Mouse (Mus musculus): Measurements from ENCODE around the gene Retreg1. TPM values are rescaled to one million over a fixed set of nuclear protein-coding genes. Genes with fewer than 3 reads are reported as not detected.
A peak's percentile ranks its signal among the peaks of the same experiment; 100 is the strongest.

Gene Retreg1
- total and polyA plus RNA-seq, 3 experiments, result 17.5 to 28.7 (median 19.0) TPM

DNA sequence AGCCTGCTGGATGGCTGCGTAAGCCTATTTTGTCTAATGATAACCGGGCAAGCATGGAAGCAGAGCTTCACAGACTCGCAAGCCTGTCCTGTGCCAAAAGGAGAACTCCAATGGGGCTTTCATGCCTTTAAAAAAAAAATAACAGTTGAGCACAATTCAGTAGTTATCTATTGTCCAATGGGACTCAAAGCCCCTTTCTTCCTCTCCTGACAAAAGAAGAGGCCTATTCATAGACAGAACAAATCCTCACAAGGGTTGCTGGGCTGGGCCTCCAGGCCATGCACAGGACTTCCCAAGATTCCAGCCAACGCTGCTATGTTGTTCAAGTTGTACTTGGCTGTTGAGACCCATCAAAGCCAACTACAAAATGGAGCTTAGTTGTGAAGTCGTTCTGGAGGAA, 56.0 kb downstream of the Retreg1 start:
- in situ Hi-C loops (cut with MboI; ENCODE audit: low pct_ligation_motif_present, low pct_unique_long_range_greater_than_20kb, low sequenced_read_pairs), result no loop called here
- Histone ChIP-seq H3K4me1 (ENCODE audit: control insufficient read depth in 1 of 2, insufficient read depth in 2 of 2) (peaks cover 17 to 56% of the 10 kb centered on the region in 2 experiments), H3K27me3 (replicated peaks) (no peaks in the 10 kb centered on the region), H3K27ac (ENCODE audit: insufficient read depth, low read depth) (no peak overlapping the region), H3K9me3 (replicated peaks; ENCODE audit: low read length) (no peaks in the 10 kb centered on the region), H3K79me2 (replicated peaks; ENCODE audit: control insufficient read depth, extremely low read depth, insufficient read depth, poor library complexity, severe bottlenecking) (no peaks in the 10 kb centered on the region), H3K9ac (ENCODE audit: insufficient read depth, low read depth) (no peak overlapping the region), H3K4me3 (replicated peaks in 1 of 3; ENCODE audit: low read depth in 2 of 3, low read length in 2 of 3, poor library complexity in 1 of 3) (no peak overlapping the region), H3K4me2 (ENCODE audit: insufficient read depth, low read depth, poor library complexity, severe bottlenecking) (no peak overlapping the region), H3K36me3 (replicated peaks in 1 of 2; ENCODE audit: control insufficient read depth in 1 of 2, insufficient read depth in 1 of 2, low read length in 1 of 2) (peaks cover 2 to 13% of the 10 kb centered on the region in 2 experiments)
- no peak for DNase-seq (ENCODE audit: extremely low read depth)
- dilution Hi-C loops (cut with MboI; ENCODE audit: extremely low pct_ligation_motif_present, extremely low pct_unique_long_range_greater_than_20kb, low sequenced_read_pairs), result no loop called here
- TF ChIP-seq NRF1 (IDR thresholded peaks at IDR 0.05; ENCODE audit: low read depth, low read length) (no peak), POLR2A (IDR thresholded peaks at IDR 0.05; ENCODE audit: low read depth, low read length) (no peak), RAD21 (IDR thresholded peaks at IDR 0.05; ENCODE audit: low read depth, low read length) (no peak), ELF1 (IDR thresholded peaks at IDR 0.05; ENCODE audit: low read depth, low read length) (no peak), MYC (IDR thresholded peaks at IDR 0.05; ENCODE audit: low read depth, low read length) (no peak), TBP (conservative IDR thresholded peaks at IDR 0.05; ENCODE audit: low read depth, low read length) (no peak), E2F4 (IDR thresholded peaks at IDR 0.05; ENCODE audit: insufficient replicate concordance, low read depth, low read length) (no peak), CHD1 (IDR thresholded peaks at IDR 0.05; ENCODE audit: low read depth, low read length) (no peak), IRF4 (IDR thresholded peaks at IDR 0.05; ENCODE audit: low read depth, low read length) (no peak), USF1 (IDR thresholded peaks at IDR 0.05; ENCODE audit: low read depth, low read length) (no peak), POLR2AphosphoS2 (IDR thresholded peaks at IDR 0.05; ENCODE audit: low read depth, low read length) (no peak), SMC3 (IDR thresholded peaks at IDR 0.05; ENCODE audit: low read depth, low read length) (no peak)

- H3K27ac ChIP-seq (ENCODE audit: insufficient read depth, low read depth), result no peak overlapping the region
- H3K27me3 ChIP-seq (replicated peaks), result no peaks in the 10 kb centered on the region
- H3K9me3 ChIP-seq (replicated peaks; ENCODE audit: low read length), result no peaks in the 10 kb centered on the region
- no peak overlapping the region for H3K9ac ChIP-seq (ENCODE audit: insufficient read depth, low read depth)
- dilution Hi-C loops (cut with MboI; ENCODE audit: extremely low pct_ligation_motif_present, extremely low pct_unique_long_range_greater_than_20kb, low sequenced_read_pairs) (no loop called here), in situ Hi-C loops (cut with MboI; ENCODE audit: low pct_ligation_motif_present, low pct_unique_long_range_greater_than_20kb, low sequenced_read_pairs) (no loop called here)
- no peak overlapping the region for H3K4me3 ChIP-seq (replicated peaks in 1 of 3; ENCODE audit: low read depth in 2 of 3, low read length in 2 of 3, poor library complexity in 1 of 3)
- peaks cover 2 to 9% of the 10 kb centered on the region in 2 experiments for H3K36me3 ChIP-seq (replicated peaks in 1 of 2; ENCODE audit: control insufficient read depth in 1 of 2, insufficient read depth in 1 of 2, low read length in 1 of 2)
- H3K4me2 ChIP-seq (ENCODE audit: insufficient read depth, low read depth, poor library complexity, severe bottlenecking), result no peak overlapping the region
- H3K4me1 ChIP-seq (ENCODE audit: control insufficient read depth in 1 of 2, insufficient read depth in 2 of 2), result peaks cover 27 to 72% of the 10 kb centered on the region in 2 experiments
- no peaks in the 10 kb centered on the region for H3K79me2 ChIP-seq (replicated peaks; ENCODE audit: control insufficient read depth, extremely low read depth, insufficient read depth, poor library complexity, severe bottlenecking)
- DNase-seq (ENCODE audit: extremely low read depth), result peak; percentile 84
- no peak for TF ChIP-seq E2F4 (IDR thresholded peaks at IDR 0.05; ENCODE audit: insufficient replicate concordance, low read depth, low read length)
- no peak for TF ChIP-seq KAT2A (IDR thresholded peaks at IDR 0.05; ENCODE audit: insufficient replicate concordance, low read length)
- no peak for TF ChIP-seq CHD1 (IDR thresholded peaks at IDR 0.05; ENCODE audit: low read depth, low read length)
- peak; percentile 38; the same call in 1 of the 2 replicates for TF ChIP-seq IRF4 (IDR thresholded peaks at IDR 0.05; ENCODE audit: low read depth, low read length)
- TF ChIP-seq SIN3A (IDR thresholded peaks at IDR 0.05; ENCODE audit: low read length), result peak; percentile 43; the same call in 1 of the 2 replicates
- TF ChIP-seq HCFC1 (IDR thresholded peaks at IDR 0.05; ENCODE audit: low read depth, low read length), result no peak
- no peak for TF ChIP-seq ELF1 (IDR thresholded peaks at IDR 0.05; ENCODE audit: low read depth, low read length)
- no peak for TF ChIP-seq MXI1 (IDR thresholded peaks at IDR 0.05; ENCODE audit: low read depth, low read length)
- TF ChIP-seq ZC3H11A (IDR thresholded peaks at IDR 0.05; ENCODE audit: low read depth, low read length), result peak; percentile 37; the same call in 1 of the 2 replicates
- TF ChIP-seq TBP (conservative IDR thresholded peaks at IDR 0.05; ENCODE audit: low read depth, low read length), result no peak
- no peak for TF ChIP-seq POLR2AphosphoS2 (IDR thresholded peaks at IDR 0.05; ENCODE audit: low read depth, low read length)
- no peak for TF ChIP-seq USF1 (IDR thresholded peaks at IDR 0.05; ENCODE audit: low read depth, low read length)
- TF ChIP-seq CTCF (conservative IDR thresholded peaks at IDR 0.05 in 1 of 2, IDR thresholded peaks at IDR 0.05 in 1 of 2; ENCODE audit: low read depth in 2 of 2, low read length in 2 of 2), result peak; percentile 92 to 94
- no peak for TF ChIP-seq MAFK (IDR thresholded peaks at IDR 0.05; ENCODE audit: insufficient replicate concordance, low read length)
- no peak for TF ChIP-seq ZMIZ1 (IDR thresholded peaks at IDR 0.05; ENCODE audit: low read depth, low read length)
- TF ChIP-seq JUND (conservative IDR thresholded peaks at IDR 0.05; ENCODE audit: low read depth, low read length), result no peak
- no peak for TF ChIP-seq CHD2 (IDR thresholded peaks at IDR 0.05; ENCODE audit: low read length)
- peak; percentile 78 for TF ChIP-seq RAD21 (IDR thresholded peaks at IDR 0.05; ENCODE audit: low read depth, low read length)
- no peak for TF ChIP-seq PAX5 (IDR thresholded peaks at IDR 0.05; ENCODE audit: low read length)
- no peak for TF ChIP-seq TCF12 (IDR thresholded peaks at IDR 0.05; ENCODE audit: low read depth, low read length)
- no peak for TF ChIP-seq JUN (IDR thresholded peaks at IDR 0.05; ENCODE audit: insufficient read depth, low read depth, low read length)
- 0 out of 2 replicates have a peak, but pooled peaks have one; percentile 19 for TF ChIP-seq MAX (IDR thresholded peaks at IDR 0.05; ENCODE audit: low read length)
- TF ChIP-seq ZKSCAN1 (IDR thresholded peaks at IDR 0.05; ENCODE audit: borderline replicate concordance, low read depth, low read length), result no peak
- no peak for TF ChIP-seq NELFE (IDR thresholded peaks at IDR 0.05; ENCODE audit: low read depth, low read length)
- no peak for TF ChIP-seq USF2 (conservative IDR thresholded peaks at IDR 0.05; ENCODE audit: low read depth, low read length)
- no peak for TF ChIP-seq ETS1 (conservative IDR thresholded peaks at IDR 0.05; ENCODE audit: low read depth, low read length)
- TF ChIP-seq RCOR1 (conservative IDR thresholded peaks at IDR 0.05; ENCODE audit: low read depth, low read length), result no peak
- no peak for TF ChIP-seq MYC (IDR thresholded peaks at IDR 0.05; ENCODE audit: low read depth, low read length)
- TF ChIP-seq MEF2A (IDR thresholded peaks at IDR 0.05; ENCODE audit: borderline replicate concordance, low read depth, low read length), result 0 out of 2 replicates have a peak, but pooled peaks have one; percentile 18
Observed at GRCm38 (mm10) chr15:25900540-25900939, 57.6 kb downstream of the Retreg1 start.
